Mouse (Mus musculus): ENCODE results near the gene 6030452D12Rik.

The 6030452D12Rik gene

GRCm38 (mm10) chr8:106500018-106500685 lies at the start of gene 6030452D12Rik:
Gene 6030452D12Rik (plus strand): TSS chr8:106500522.
- peak; percentile 9 to 38 for DNase-seq

DNA sequence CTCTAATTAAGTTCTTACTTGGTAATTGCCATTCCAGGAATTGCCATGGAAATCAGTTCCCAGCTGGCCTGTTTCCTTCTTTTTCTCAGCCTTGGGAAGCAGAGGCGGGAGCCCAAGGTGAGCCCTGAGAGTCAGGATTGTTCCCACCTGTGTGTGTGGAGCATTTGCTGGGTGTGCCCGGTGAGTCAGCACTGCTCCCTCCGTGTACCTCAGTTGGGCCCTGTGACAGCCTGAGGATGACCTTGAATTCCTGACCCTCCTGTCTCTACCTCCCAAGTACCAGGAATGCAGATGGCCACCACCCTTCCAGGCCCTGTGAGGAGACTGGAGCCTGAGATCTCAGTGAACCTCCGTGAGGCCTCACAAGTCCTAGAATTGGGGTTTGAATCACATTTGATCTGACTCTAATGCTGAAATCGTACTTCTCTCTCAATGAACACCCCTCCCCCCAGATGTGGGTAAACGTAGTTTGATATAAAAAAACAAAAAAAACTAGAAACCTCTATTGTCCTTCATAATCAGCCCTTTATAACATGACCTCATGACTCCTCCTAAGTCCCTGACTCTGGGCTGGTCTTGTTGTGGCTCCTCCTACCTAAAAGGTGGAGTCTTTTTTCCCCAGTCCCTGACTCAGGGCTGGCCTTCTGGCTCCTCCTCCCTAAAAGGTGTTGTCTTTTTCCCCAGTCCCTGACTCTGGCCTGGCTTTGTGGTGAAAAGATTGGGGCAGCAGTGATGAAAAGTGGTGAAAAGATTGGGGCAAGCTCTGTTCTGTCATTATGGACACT lies 48.8 kb upstream of the 6030452D12Rik start:
- no peak for DNase-seq

GRCm38 (mm10) chr8:106452701-106453481 lies 47.4 kb upstream of the 6030452D12Rik start:
- no peak for DNase-seq

- no peak for DNase-seq
Observed at GRCm38 (mm10) chr8:106454036-106454435, 46.3 kb upstream of the 6030452D12Rik start.

- no peak for DNase-seq
Observed at GRCm38 (mm10) chr8:106462131-106462530, 38.2 kb upstream of the 6030452D12Rik start.

DNA sequence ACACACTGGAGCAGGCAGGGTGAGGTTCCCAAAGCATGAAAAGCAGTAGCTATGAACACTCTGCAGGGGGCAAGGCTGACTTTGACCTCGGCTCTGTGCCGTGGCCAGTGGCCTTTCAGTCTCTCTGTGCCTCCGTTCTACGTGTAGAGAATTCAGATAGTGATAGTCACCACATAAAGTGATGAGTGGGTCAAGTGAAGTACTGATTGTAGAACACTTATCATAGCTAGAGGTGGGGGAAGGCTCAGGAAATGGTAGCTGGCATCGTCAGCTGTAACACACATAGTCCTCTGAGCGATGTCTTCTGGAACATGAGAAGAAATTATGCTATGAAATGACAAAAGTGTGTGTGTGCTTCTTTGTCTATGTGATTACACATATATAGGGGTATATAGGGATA lies 36.5 kb upstream of the 6030452D12Rik start:
- no peak for DNase-seq

DNA sequence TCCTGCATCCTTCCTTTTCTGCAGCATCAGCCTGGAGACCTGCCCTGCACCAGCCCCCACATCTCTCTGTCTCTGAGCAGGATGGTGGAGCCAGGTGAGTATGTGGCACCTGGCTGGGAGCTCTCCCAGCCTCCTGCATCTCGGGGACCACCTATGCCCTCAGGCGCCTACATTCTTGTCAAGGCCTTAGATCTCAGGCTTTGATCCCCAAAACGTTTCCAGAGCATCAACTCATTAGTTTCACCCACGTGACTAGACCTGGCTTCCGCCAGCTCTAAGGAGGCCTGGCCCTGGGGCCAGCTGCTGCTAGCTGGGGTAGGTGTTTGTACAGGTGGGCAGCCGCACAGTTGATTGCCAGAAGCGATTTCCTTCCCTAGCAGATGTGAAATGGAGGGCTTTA lies 30.8 kb upstream of the 6030452D12Rik start:
- DNase-seq, result no peak

DNA sequence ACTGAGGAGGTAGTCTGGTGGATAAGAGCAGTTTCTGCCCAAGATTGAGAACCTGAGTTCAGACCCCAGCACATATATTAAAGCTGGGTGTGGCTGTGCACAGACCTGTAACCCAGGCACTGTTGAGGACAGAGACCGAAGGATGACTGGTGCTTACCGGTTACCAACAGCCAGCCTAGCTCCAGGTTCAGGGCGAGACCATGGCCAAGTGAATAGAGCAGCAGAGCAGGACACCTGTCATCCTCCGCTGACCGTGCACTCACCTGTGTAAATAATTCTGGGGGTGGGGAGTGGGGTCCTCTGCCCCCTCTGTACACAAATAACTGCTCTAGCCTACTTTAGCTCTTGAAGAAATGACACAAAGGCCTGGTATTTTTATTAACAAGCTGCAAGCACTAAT lies 26.3 kb upstream of the 6030452D12Rik start:
- no peak for DNase-seq

GRCm38 (mm10) chr8:106504241-106504640 lies 3.9 kb downstream of the 6030452D12Rik start:
- no peak for DNase-seq

GRCm38 (mm10) chr8:106505328-106505965 lies 5.1 kb downstream of the 6030452D12Rik start:
- no peak for DNase-seq

GRCm38 (mm10) chr8:106506106-106506505 lies 5.8 kb downstream of the 6030452D12Rik start:
- no peak for DNase-seq

DNA sequence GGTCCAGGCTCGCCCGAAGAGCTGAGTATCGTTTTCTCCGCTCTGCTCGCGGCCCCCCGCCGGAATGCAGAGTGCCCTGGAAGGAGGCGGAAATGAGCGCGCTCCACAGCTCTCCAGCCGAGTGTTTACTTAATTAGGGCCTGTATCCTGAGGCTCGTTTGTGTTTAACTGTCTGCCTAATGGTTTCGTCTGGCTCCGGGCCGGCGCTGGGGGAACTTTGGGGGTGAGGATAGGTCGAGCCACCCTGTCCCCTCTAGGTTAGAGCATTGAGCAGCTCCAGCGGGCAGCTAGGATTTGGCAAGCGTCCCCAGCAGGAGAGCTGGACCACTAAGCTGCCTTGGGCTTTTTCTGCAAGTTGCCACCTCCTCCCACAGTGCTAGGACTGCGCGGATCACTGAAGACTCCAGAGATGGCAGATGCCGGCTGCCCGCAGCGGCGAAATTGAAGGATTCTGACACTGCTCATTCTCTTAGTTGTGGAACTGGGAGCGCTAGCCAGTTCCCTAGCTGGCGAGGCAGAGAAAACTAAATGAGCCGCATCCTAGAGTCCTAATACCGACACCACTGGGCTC lies 7.5 kb downstream of the 6030452D12Rik start:
- peak; percentile 42 to 65 for DNase-seq

- no peak for DNase-seq
Observed at GRCm38 (mm10) chr8:106508456-106508855, 8.1 kb downstream of the 6030452D12Rik start.

DNA sequence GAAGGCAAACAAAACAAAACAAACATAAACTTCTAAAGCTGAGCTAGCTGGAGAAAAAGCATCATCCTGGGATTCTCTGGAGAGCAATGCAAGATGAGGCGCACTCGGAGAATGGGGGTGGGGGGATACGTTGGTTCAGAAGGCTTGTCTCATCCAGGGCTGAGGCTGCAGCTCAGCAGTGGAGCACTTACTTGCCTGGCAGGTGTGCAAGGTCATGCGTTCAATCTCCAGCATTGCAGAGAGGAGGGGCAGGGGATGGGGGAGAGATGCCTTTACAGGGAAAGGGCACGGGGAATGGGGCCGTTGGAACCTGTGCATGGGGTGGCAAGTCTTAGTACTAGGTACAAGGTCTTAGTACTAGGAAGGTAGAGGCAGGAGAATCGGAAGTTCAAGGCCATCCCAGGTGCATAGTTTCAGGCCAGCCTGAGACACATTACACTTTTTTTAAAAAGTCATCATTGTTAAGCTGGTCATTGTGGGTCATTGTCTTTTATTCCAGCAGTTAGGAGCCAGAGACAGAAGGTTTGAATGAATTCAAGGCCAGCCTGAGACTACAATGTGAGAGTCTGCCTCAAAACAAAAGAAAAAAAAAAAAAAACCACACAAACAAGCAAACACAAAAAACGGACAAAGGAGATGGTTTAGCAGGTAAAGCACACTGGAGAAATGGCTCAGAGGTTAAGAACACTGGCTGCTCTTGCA lies 8.9 kb downstream of the 6030452D12Rik start:
- no peak for DNase-seq

- peak; percentile 84 to 89 for DNase-seq
Observed at GRCm38 (mm10) chr8:106510365-106510975, 10.1 kb downstream of the 6030452D12Rik start, which contains the start of gene Cdh3. Gene Cdh3 (plus strand): TSS chr8:106510891.

- DNase-seq, result no peak
Observed at GRCm38 (mm10) chr8:106511065-106511501, 10.8 kb downstream of the 6030452D12Rik start.

GRCm38 (mm10) chr8:106511531-106512041 lies 11.3 kb downstream of the 6030452D12Rik start:
- DNase-seq, result no peak

DNA sequence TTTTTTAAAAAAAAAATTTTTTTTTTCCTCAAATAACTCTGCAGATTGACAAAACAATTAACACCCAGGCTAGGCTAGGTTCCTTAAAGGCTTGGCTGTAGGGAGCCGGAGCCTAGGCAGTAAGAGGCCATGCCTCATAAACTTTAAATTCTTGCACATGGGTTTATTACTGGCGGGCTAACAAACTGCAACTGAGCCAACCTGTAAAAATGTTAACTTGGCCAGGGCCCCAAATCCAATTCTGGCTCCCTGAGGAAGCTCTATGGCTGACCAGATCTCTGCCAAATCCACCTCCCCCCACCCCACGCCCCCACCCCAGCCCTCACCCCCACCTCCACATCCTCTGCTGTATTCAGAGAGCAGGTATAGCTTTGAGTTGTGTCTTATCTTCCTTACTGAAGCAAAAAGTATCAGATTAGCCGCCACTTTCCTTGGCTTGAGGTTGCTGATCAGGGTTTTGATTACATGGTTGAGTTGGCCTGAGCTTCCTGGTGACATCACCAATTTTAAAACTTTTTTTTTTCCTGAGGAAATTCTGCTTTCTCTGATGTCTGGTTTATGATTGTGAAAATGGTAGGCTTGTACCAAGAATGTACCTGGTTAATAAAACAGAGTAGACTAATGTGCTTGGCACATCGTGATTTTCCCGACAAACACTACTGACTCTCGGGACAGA lies 12.3 kb downstream of the 6030452D12Rik start:
- no peak for DNase-seq

DNA sequence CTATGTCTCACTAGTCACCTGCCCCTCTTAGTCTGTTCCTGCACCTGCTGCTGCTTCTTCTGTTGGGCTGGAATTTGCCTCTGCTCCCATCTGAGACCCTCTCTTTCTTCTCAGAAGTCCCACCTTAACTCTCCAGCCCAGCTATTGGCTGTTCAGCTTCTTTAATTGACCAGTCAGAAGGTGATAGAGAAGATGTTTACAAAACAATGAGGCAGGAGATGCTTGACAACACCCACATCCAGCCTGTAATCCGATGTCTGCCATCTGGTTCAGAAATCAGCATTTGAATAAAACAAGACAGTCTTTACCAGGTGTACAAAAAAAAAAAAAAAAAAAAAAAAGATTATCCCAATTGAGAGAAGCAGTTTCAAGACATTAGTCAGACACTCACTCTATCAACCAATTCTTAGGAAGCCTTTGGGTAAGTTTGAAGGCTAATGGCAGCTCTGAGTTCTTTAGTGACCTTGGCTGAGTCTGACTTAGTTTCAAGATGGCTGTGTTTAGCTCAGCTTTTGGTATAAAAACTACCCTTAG lies 15.7 kb downstream of the 6030452D12Rik start:
- no peak for DNase-seq

GRCm38 (mm10) chr8:106516581-106516980 lies 16.3 kb downstream of the 6030452D12Rik start:
- DNase-seq, result no peak
